Mouse (Mus musculus): Measurements from ENCODE around the gene Kmt2c. TPM values are rescaled to one million over a fixed set of nuclear protein-coding genes. Genes with fewer than 3 reads are reported as not detected.

Gene Kmt2c
- polyA plus RNA-seq, 1 experiment from 2014 or later, result 7.6 TPM

DNA sequence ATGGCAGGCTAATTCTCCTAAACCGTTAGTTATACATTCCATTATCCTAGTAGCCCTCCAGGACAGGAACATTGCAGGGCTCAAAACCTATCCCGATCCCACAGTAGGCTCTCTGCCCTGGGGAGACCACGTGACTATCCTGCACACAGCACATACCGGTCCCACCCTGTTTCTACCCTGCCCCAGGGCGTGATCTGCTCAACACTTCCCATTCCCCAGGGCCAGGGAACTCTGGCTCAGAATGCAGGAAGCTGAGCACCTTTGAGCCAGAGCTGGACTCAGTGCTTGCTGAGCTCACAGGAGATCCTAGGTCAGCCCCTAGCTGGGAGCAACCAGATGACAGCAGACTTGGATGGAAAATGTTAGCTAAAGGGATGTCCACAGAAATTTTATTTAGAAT is 27.5 kb upstream of the Kmt2c start:
- 42% methylated on average over 5 of the region's 5 CpGs for WGBS
- DNase-seq (ENCODE audit: low spot score), result peak; percentile 80

DNA sequence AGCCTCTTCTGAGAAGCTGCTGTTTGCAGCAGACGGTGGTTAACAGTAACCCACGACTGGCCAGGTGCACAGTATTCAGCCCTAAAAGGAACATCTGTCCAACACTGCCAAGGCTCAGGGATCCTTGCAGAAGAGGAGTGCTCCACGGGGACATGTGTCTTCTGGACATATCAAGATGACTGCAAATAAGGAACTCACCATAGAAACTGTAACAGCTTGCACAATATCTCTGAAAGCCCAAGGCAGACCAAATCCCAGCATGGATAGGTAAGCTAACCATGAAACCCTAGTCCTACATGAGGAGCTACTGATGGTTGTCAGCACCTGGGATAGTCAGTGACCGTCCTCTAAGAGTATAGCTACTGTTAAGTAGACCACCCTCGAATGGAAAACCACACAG is 22.9 kb upstream of the Kmt2c start:
- no peak overlapping the region for H3K9ac ChIP-seq (ENCODE audit: low read length)

More for the DNA sequence above, 27.5 kb upstream of the Kmt2c start:
- Histone ChIP-seq H3K27ac (replicated peaks) (no peak overlapping the region), H3K4me2 (replicated peaks; ENCODE audit: low read depth) (no peak overlapping the region), H3K4me1 (replicated peaks; ENCODE audit: control insufficient read depth, insufficient read depth) (0 out of 2 replicates have a peak, but pooled peaks cover 2% of the 10 kb centered on the region), H3K9ac (ENCODE audit: low read length) (no peak overlapping the region), H3K27me3 (ENCODE audit: control insufficient read depth, insufficient read depth, low read length) (no peaks in the 10 kb centered on the region), H3K4me3 (ENCODE audit: low read depth, low read length) (no peak overlapping the region), H3K9me3 (ENCODE audit: control insufficient read depth, low read length) (no peaks in the 10 kb centered on the region), H3K36me3 (ENCODE audit: control insufficient read depth, insufficient read depth, low read length) (no peaks in the 10 kb centered on the region)
- peak; percentile 34 for ATAC-seq (ENCODE audit: low FRiP score, low TSS enrichment)
- TF ChIP-seq CTCF (IDR thresholded peaks at IDR 0.05; ENCODE audit: low read depth) (no peak), EP300 (optimal IDR thresholded peaks at IDR 0.05) (no peak)

DNA sequence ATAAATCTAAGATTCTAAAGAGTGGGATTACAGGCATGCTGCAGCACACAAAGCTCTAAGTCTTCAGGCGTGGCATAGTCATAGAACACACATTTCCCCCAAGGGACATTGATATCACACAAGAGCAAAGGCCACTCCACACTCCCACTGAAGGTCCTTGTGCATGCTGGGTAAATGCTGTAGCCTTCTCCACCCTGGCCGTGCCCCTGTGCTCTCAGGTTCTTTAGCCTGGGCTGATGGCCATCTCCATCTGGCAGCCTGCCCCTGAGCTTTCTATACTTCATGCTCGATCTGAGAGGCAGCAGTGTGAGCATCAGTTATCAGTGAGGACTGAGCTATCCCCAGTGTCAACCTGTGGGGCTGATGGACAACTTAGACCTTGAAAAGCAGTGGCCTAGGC is 21.2 kb upstream of the Kmt2c start:
- Histone ChIP-seq H3K4me3 (ENCODE audit: low read depth, low read length) (no peak overlapping the region), H3K9ac (ENCODE audit: low read length) (no peak overlapping the region), H3K36me3 (ENCODE audit: control insufficient read depth, insufficient read depth, low read length) (no peaks in the 10 kb centered on the region), H3K4me1 (replicated peaks; ENCODE audit: control insufficient read depth, insufficient read depth) (no peaks in the 10 kb centered on the region), H3K4me2 (replicated peaks; ENCODE audit: low read depth) (no peak overlapping the region), H3K9me3 (ENCODE audit: control insufficient read depth, low read length) (no peaks in the 10 kb centered on the region), H3K27ac (replicated peaks) (no peak overlapping the region), H3K27me3 (ENCODE audit: control insufficient read depth, insufficient read depth, low read length) (no peaks in the 10 kb centered on the region)
- DNase-seq (ENCODE audit: low spot score), result peak; percentile 50
- WGBS, result 55% methylated on average over 3 of the region's 3 CpGs
- peak; percentile 85 for ATAC-seq (ENCODE audit: low FRiP score, low TSS enrichment)
- no peak for TF ChIP-seq CTCF (IDR thresholded peaks at IDR 0.05; ENCODE audit: low read depth)
- no peak for TF ChIP-seq EP300 (optimal IDR thresholded peaks at IDR 0.05)

More for the DNA sequence above, 22.9 kb upstream of the Kmt2c start:
- Histone ChIP-seq H3K4me1 (replicated peaks; ENCODE audit: control insufficient read depth, insufficient read depth) (no peaks in the 10 kb centered on the region), H3K9me3 (ENCODE audit: control insufficient read depth, low read length) (no peaks in the 10 kb centered on the region), H3K36me3 (ENCODE audit: control insufficient read depth, insufficient read depth, low read length) (no peaks in the 10 kb centered on the region), H3K4me2 (replicated peaks; ENCODE audit: low read depth) (no peak overlapping the region), H3K4me3 (ENCODE audit: low read depth, low read length) (no peak overlapping the region), H3K27me3 (ENCODE audit: control insufficient read depth, insufficient read depth, low read length) (no peaks in the 10 kb centered on the region), H3K27ac (replicated peaks) (no peak overlapping the region)
- no peak for DNase-seq (ENCODE audit: low spot score)
- no peak for ATAC-seq (ENCODE audit: low FRiP score, low TSS enrichment)
- WGBS, result 58% methylated on average over 5 of the region's 5 CpGs
- TF ChIP-seq EP300 (optimal IDR thresholded peaks at IDR 0.05), result no peak
- no peak for TF ChIP-seq CTCF (IDR thresholded peaks at IDR 0.05; ENCODE audit: low read depth)

DNA sequence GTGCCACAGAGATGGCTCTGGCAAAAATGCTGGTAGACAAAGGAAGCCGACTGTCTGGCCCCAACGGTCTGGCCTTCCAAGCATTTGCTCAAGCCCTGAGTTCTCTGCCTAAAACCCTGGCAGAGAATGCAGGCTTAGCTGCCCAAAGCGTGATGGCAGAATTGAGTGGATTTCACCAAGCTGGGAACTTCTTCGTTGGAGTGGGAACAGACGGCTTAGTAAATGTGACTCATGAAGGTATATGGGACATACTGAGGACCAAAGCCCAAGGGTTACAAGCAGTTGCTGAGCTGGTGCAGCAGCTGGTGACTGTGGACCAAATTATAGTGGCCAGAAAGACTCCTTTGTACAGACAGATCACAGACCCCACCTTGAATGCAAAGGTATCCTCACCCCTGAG is 19.0 kb upstream of the Kmt2c start:
- Histone ChIP-seq H3K36me3 (ENCODE audit: control insufficient read depth, insufficient read depth, low read length) (no peaks in the 10 kb centered on the region), H3K9me3 (ENCODE audit: control insufficient read depth, low read length) (no peaks in the 10 kb centered on the region), H3K27ac (replicated peaks) (no peak overlapping the region), H3K9ac (ENCODE audit: low read length) (no peak overlapping the region), H3K4me3 (ENCODE audit: low read depth, low read length) (no peak overlapping the region), H3K4me2 (replicated peaks; ENCODE audit: low read depth) (no peak overlapping the region), H3K4me1 (replicated peaks; ENCODE audit: control insufficient read depth, insufficient read depth) (no peaks in the 10 kb centered on the region), H3K27me3 (ENCODE audit: control insufficient read depth, insufficient read depth, low read length) (no peaks in the 10 kb centered on the region)
- TF ChIP-seq CTCF (IDR thresholded peaks at IDR 0.05; ENCODE audit: low read depth) (no peak), EP300 (optimal IDR thresholded peaks at IDR 0.05) (no peak)
- WGBS, result 82% methylated on average over 5 of the region's 5 CpGs
- ATAC-seq (ENCODE audit: low FRiP score, low TSS enrichment) (no peak), DNase-seq (ENCODE audit: low spot score) (no peak)

DNA sequence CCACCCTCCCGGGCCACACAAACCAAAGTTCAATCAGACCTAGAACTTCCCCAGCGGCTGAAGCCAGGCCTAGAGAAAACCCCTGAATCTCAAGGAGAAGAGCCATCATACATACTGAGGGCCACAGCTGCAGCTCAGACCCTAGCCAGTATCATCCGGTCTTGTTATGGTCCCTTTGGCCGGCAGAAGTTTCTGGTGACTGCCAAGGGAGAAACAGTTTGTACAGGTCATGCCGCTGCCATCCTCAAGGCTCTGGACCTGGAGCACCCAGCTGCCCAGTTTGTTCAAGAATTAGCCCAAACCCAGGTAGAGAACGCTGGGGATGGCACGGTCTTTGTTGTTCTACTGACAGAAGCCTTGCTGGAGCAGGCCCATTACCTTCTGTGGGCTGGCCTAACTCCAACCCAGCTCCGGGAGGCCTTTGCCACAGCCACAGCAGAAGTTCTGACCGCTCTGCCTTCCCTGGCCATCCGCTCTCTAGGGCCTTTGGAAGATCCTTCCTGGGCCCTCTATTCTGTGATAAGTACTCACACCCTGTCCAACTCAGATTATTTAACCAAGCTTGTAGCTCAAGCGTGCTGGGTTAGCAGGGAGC is 17.8 kb upstream of the Kmt2c start:
- Histone ChIP-seq H3K4me3 (ENCODE audit: low read depth, low read length) (no peak overlapping the region), H3K27me3 (ENCODE audit: control insufficient read depth, insufficient read depth, low read length) (no peaks in the 10 kb centered on the region), H3K4me2 (replicated peaks; ENCODE audit: low read depth) (no peak overlapping the region), H3K27ac (replicated peaks) (no peak overlapping the region), H3K36me3 (ENCODE audit: control insufficient read depth, insufficient read depth, low read length) (no peaks in the 10 kb centered on the region), H3K9me3 (ENCODE audit: control insufficient read depth, low read length) (no peaks in the 10 kb centered on the region), H3K9ac (ENCODE audit: low read length) (no peak overlapping the region), H3K4me1 (replicated peaks; ENCODE audit: control insufficient read depth, insufficient read depth) (no peaks in the 10 kb centered on the region)
- TF ChIP-seq EP300 (optimal IDR thresholded peaks at IDR 0.05), result no peak
- TF ChIP-seq CTCF (IDR thresholded peaks at IDR 0.05; ENCODE audit: low read depth), result no peak
- WGBS, result 93% methylated on average over 11 of the region's 11 CpGs
- DNase-seq (ENCODE audit: low spot score) (no peak), ATAC-seq (ENCODE audit: low FRiP score, low TSS enrichment) (no peak)

DNA sequence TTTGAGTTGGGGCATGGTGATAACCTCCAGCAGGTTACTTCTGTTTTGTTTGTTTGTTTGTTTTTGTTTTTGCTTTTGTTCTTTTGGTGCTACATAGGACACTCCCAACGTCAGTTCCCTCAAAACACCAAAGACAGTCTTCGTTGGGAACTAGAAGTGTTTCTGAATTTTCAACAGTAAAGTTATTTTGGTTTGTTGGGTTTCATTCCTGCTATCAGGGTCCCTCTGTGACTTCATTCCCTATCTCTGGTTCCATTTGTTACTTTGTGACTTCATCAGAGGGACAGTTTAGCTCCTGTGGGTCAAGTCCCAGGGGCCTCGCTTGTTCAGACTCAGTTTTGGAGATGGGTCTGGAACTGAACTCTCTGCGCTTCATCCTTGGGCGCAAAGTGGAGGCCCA is 17.2 kb upstream of the Kmt2c start, which contains the start of gene Cct8l1:
Cct8l1 (plus strand) TSS at position 301 of the 400 bp plus-strand sequence.
- TF ChIP-seq EP300 (optimal IDR thresholded peaks at IDR 0.05) (no peak), CTCF (IDR thresholded peaks at IDR 0.05; ENCODE audit: low read depth) (no peak)
- H3K27ac ChIP-seq (replicated peaks), result no peak within 1 kb of the TSS
- H3K4me2 ChIP-seq (replicated peaks; ENCODE audit: low read depth), result no peak within 1 kb of the TSS
- no peak for ATAC-seq (ENCODE audit: low FRiP score, low TSS enrichment)
- no peak for DNase-seq (ENCODE audit: low spot score)
- H3K4me3 ChIP-seq (ENCODE audit: low read depth, low read length), result no peak within 1 kb of the TSS
- H3K36me3 ChIP-seq (ENCODE audit: control insufficient read depth, insufficient read depth, low read length), result no peaks in the 10 kb centered on the region
- H3K9me3 ChIP-seq (ENCODE audit: control insufficient read depth, low read length), result no peaks in the 10 kb centered on the region
- no peaks in the 10 kb centered on the region for H3K27me3 ChIP-seq (ENCODE audit: control insufficient read depth, insufficient read depth, low read length)
- WGBS, result 94% methylated on average over 5 of the region's 5 CpGs
- H3K4me1 ChIP-seq (replicated peaks; ENCODE audit: control insufficient read depth, insufficient read depth), result no peaks in the 10 kb centered on the region
- H3K9ac ChIP-seq (ENCODE audit: low read length), result no peak within 1 kb of the TSS

Data from stomach, postnatal 0 days (tissue).